ENCODE assay signal across 8 mouse cellular contexts in the genomic region with DNA sequence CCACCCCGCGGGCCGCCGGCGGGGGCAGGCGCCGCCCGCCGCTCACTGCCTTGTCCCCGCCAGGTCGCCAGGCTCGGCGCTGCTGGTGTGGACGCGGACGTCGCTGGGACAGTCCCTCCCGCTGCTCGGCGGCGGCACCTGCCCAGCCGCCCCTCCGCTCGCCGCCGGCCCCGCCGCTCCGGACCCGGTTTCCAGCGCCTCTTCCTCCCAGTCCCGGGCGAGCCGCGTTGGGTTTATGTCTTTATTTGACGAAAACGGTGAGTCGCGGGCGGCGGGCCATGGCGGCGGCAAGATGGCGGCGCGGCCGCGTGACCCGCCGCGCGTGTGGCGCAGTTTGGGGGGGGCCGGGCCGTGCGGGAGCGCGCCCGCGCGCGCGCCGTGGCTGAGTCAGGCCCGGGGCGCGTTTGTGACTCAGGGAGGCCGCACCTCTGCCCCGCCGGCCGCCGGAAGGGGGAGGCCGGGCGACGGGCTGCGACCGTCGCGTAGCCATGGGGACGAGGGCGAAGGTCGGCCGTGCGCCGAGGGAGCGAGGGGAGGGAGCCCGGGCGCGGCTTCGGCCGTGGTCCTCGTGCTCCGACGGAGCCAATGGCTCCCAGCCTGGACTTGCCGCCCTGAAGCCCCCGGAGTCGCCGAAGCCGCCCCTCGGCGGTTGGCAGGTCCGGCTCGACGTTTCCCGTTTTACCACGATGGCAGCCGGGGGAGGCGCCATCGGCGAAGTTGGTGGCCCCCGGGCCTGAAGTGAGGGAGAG. TPM values are rescaled to one million over a fixed set of nuclear protein-coding genes. Genes with fewer than 3 reads are reported as not detected.
A peak's percentile ranks its signal among the peaks of the same experiment; 100 is the strongest.
DNase-seq lines count a peak whose midpoint lies in the region; ATAC-seq and TF ChIP-seq lines count a peak whose summit lies in the region.

No protein-coding gene starts in this region.

- DNase-seq in Patski (ENCODE audit: low read depth, low spot score), result no peak
- peak; percentile 81 to 84 for DNase-seq in cerebellum, postnatal 36 days
- peak; percentile 73 to 80 for DNase-seq in gastrocnemius, adult 8-10 months (ENCODE audit: low spot score in 2 of 2)
- DNase-seq in left cerebral cortex, postnatal 10 days (ENCODE audit: extremely low spot score in 1 of 2, low spot score in 2 of 2), result peak; percentile 55 to 92
- peak; percentile 62 to 72 for DNase-seq in right cerebral cortex, adult 2 months (ENCODE audit: low spot score in 2 of 2)
- peak; percentile 86 for DNase-seq in urinary bladder, postnatal 14 days (ENCODE audit: low spot score)

- H3K4me1 ChIP-seq in megakaryocyte, embryonic 14.5 days, result peaks cover 57% of the 10 kb centered on the region

- H3K36me3 ChIP-seq in megakaryocyte, embryonic 14.5 days (replicated peaks; ENCODE audit: low read length), result peaks cover 46% of the 10 kb centered on the region

- TF ChIP-seq CTCF in Patski (IDR thresholded peaks at IDR 0.05), result no peak

- intact Hi-C loops in left cerebral cortex, postnatal 10 days (cut with DNase I), result loop anchor here (5.0 kb wide), 1 partner anchor 34 kb away; a partner anchor contains a TSS

- CTCF ChIA-PET in Patski (lab: Charles Lee), result no interaction called here

- in situ Hi-C loops in Patski (cut with MboI; ENCODE audit: low pct_unique_long_range_greater_than_20kb), result no loop called here

- ATAC-seq in Patski, result peak; percentile 60
- ATAC-seq in inflammation-experienced regulatory T-cells, adult 6 months, result peak; percentile 31

- H3K9me3 ChIP-seq in megakaryocyte, embryonic 14.5 days, result no peaks in the 10 kb centered on the region

- peak overlapping the region; percentile 92 for H3K4me3 ChIP-seq in megakaryocyte, embryonic 14.5 days (replicated peaks)

- no peaks in the 10 kb centered on the region for H3K27me3 ChIP-seq in Patski
- peaks cover 6% of the 10 kb centered on the region for H3K27me3 ChIP-seq in megakaryocyte, embryonic 14.5 days (replicated peaks)

- POLR2A ChIA-PET in Patski (lab: Charles Lee), result interaction anchor here (1.5 kb wide), 1 partner anchor 114 kb away, joined by 3 read pairs; no protein-coding TSS in a partner anchor

RNA-seq across cellular contexts. Expression of a gene that starts 0.7 kb away (rescaled TPM):
- polyA plus RNA-seq in Patski (2021), result 251 TPM
- total RNA-seq in gastrocnemius, adult 8-10 months (2022), result 100 to 1,000 TPM; 151 to 194 (median 168) TPM
- 100 to 1,000 TPM in 2 of 3 experiments, 10 to 100 TPM in 1; 80.7 to 196 (median 189) TPM for polyA plus RNA-seq in inflammation-experienced regulatory T-cells, adult 6 months (2017; shearing (Covaris generic))
- total RNA-seq in left cerebral cortex, postnatal 10 days (2021), result 100 to 1,000 TPM; 265 to 276 TPM
- 17.8 and 28.5 TPM in 2 replicates for polyA plus RNA-seq in megakaryocyte, embryonic 14.5 days (2012; ENCODE audit: insufficient read depth, low replicate concordance)

RNA-seq across cellular contexts. Expression of a gene that starts 35.9 kb away (rescaled TPM):
- polyA plus RNA-seq in Patski (2021), result 85.4 TPM
- total RNA-seq in gastrocnemius, adult 8-10 months (2022), result 10 to 100 TPM; 45.6 to 57.4 (median 48.2) TPM
- polyA plus RNA-seq in inflammation-experienced regulatory T-cells, adult 6 months (2017; shearing (Covaris generic)), result 10 to 100 TPM; 16.4 to 45.8 (median 41.1) TPM
- 100 to 1,000 TPM; 132 to 137 TPM for total RNA-seq in left cerebral cortex, postnatal 10 days (2021)
- 4.4 and 8.2 TPM in 2 replicates for polyA plus RNA-seq in megakaryocyte, embryonic 14.5 days (2012; ENCODE audit: insufficient read depth, low replicate concordance)

RNA-seq across cellular contexts. Expression of a gene that starts 52.8 kb away (rescaled TPM):
- 2.3 TPM for polyA plus RNA-seq in Patski (2021)
- under 1 TPM in 3 of 4 experiments, not detected in 1; 0.27 to 0.34 (median 0.31) TPM for total RNA-seq in gastrocnemius, adult 8-10 months (2022)
- not detected for polyA plus RNA-seq in inflammation-experienced regulatory T-cells, adult 6 months (2017; shearing (Covaris generic))
- total RNA-seq in left cerebral cortex, postnatal 10 days (2021), result 1 to 10 TPM; 4.0 TPM
- 0.22 TPM in 1 of 2 replicates, not detected in the other for polyA plus RNA-seq in megakaryocyte, embryonic 14.5 days (2012; ENCODE audit: insufficient read depth, low replicate concordance)
